20 mouse cellular contexts compared by ENCODE assay signal in genomic region chr19:3924868-3925267, GRCm38 (mm10). TPM values are rescaled to one million over a fixed set of nuclear protein-coding genes. Genes with fewer than 3 reads are reported as not detected.
DNase-seq lines count a peak whose midpoint lies in the region; ATAC-seq and TF ChIP-seq lines count a peak whose summit lies in the region.
"Had no signal": no experiment of that assay in that cellular context is flagged by ENCODE, and none has a peak within 500 bp of the region (broad histone marks: within the 10 kb centered on the region; RNA-seq: fewer than 3 reads in every experiment).

No protein-coding gene starts in this region.

- ATAC-seq in intestine, postnatal 0 days, result peak; percentile 39; the same call in 1 of the 2 replicates
- no peak for ATAC-seq in intestine, embryonic 15.5 days
- no peak for ATAC-seq in midbrain, embryonic 16.5 days
- ATAC-seq: CD4-positive, CD25-positive, alpha-beta regulatory T cell, adult 4 months; forebrain, embryonic 15.5 days had no signal

- 70% methylated on average over 7 of the region's 7 CpGs for WGBS in intestine, postnatal 0 days
- WGBS in intestine, embryonic 15.5 days, result 92% methylated on average over 7 of the region's 7 CpGs
- WGBS in bone marrow, adult 2 months, result 67% methylated on average over 7 of the region's 7 CpGs
- WGBS in midbrain, embryonic 16.5 days, result 94% methylated on average over 7 of the region's 7 CpGs

- H3K4me2 ChIP-seq in intestine, postnatal 0 days (replicated peaks; ENCODE audit: low read depth), result no peak overlapping the region
- H3K4me2 ChIP-seq in intestine, embryonic 15.5 days (replicated peaks), result no peak overlapping the region
- H3K4me2 ChIP-seq in midbrain, embryonic 16.5 days (ENCODE audit: low read length), result no peak overlapping the region
- H3K4me2 ChIP-seq: embryonic facial prominence, embryonic 12.5 days; forebrain, embryonic 12.5 days; forebrain, embryonic 15.5 days; heart, embryonic 11.5 days; hindbrain, embryonic 12.5 days; hindbrain, embryonic 15.5 days had no signal

- H3K9ac ChIP-seq in intestine, postnatal 0 days (ENCODE audit: low read depth, low read length), result no peak overlapping the region
- H3K9ac ChIP-seq in intestine, embryonic 15.5 days, result no peak overlapping the region
- no peak overlapping the region for H3K9ac ChIP-seq in midbrain, embryonic 16.5 days (ENCODE audit: low read depth, low read length)
- H3K9ac ChIP-seq: embryonic facial prominence, embryonic 12.5 days; forebrain, embryonic 12.5 days; forebrain, embryonic 15.5 days; hindbrain, embryonic 12.5 days; hindbrain, embryonic 15.5 days had no signal

- no peak overlapping the region for H3K27ac ChIP-seq in intestine, postnatal 0 days (ENCODE audit: low read depth, low read length)
- H3K27ac ChIP-seq in intestine, embryonic 15.5 days, result no peak overlapping the region
- peak overlapping the region; percentile 78 for H3K27ac ChIP-seq in bone marrow, adult 2 months (ENCODE audit: control insufficient read depth, insufficient read depth, low read depth, low read length, poor library complexity)
- peak overlapping the region; percentile 89 for H3K27ac ChIP-seq in bone marrow macrophage, adult 2 months (ENCODE audit: insufficient read depth, low read depth, low read length)
- H3K27ac ChIP-seq in midbrain, embryonic 16.5 days (ENCODE audit: low read length), result no peak overlapping the region
- H3K27ac ChIP-seq: embryonic facial prominence, embryonic 12.5 days; forebrain, embryonic 12.5 days; forebrain, embryonic 15.5 days; hindbrain, embryonic 12.5 days; hindbrain, embryonic 15.5 days had no signal

- no peak for TF ChIP-seq CTCF in intestine, postnatal 0 days (IDR thresholded peaks at IDR 0.05; ENCODE audit: low read depth)
- no peak for TF ChIP-seq CTCF in bone marrow, adult 2 months (IDR thresholded peaks at IDR 0.05; ENCODE audit: control insufficient read depth, insufficient read depth, low read length)
- no peak for TF ChIP-seq CTCF in bone marrow macrophage, adult 2 months (IDR thresholded peaks at IDR 0.05; ENCODE audit: low read depth, low read length)

- no peaks in the 10 kb centered on the region for H3K36me3 ChIP-seq in intestine, postnatal 0 days (ENCODE audit: control insufficient read depth, insufficient read depth)
- no peaks in the 10 kb centered on the region for H3K36me3 ChIP-seq in intestine, embryonic 15.5 days
- no peaks in the 10 kb centered on the region for H3K36me3 ChIP-seq in midbrain, embryonic 16.5 days (ENCODE audit: control insufficient read depth, insufficient read depth, low read length)
- H3K36me3 ChIP-seq: embryonic facial prominence, embryonic 12.5 days; forebrain, embryonic 12.5 days; forebrain, embryonic 15.5 days; hindbrain, embryonic 12.5 days; hindbrain, embryonic 15.5 days had no signal

- peaks cover 13% of the 10 kb centered on the region; the same call in 1 of the 2 replicates for H3K4me1 ChIP-seq in intestine, postnatal 0 days (replicated peaks; ENCODE audit: control insufficient read depth, insufficient read depth, low read length)
- peaks cover 17% of the 10 kb centered on the region for H3K4me1 ChIP-seq in intestine, embryonic 15.5 days (replicated peaks)
- H3K4me1 ChIP-seq in bone marrow, adult 2 months (ENCODE audit: control insufficient read depth, insufficient read depth, low read length), result peaks cover 16% of the 10 kb centered on the region
- peaks cover 63% of the 10 kb centered on the region for H3K4me1 ChIP-seq in bone marrow macrophage, adult 2 months (ENCODE audit: control insufficient read depth, insufficient read depth, low read length)
- peaks cover 2% of the 10 kb centered on the region; the same call in 1 of the 2 replicates for H3K4me1 ChIP-seq in midbrain, embryonic 16.5 days (ENCODE audit: control insufficient read depth, insufficient read depth, low read length)

- H3K9me3 ChIP-seq in intestine, postnatal 0 days (ENCODE audit: control insufficient read depth), result no peaks in the 10 kb centered on the region
- no peaks in the 10 kb centered on the region for H3K9me3 ChIP-seq in intestine, embryonic 15.5 days
- H3K9me3 ChIP-seq in midbrain, embryonic 16.5 days (replicated peaks; ENCODE audit: control insufficient read depth, low read length, poor library complexity, severe bottlenecking), result no peaks in the 10 kb centered on the region
- H3K9me3 ChIP-seq: embryonic facial prominence, embryonic 12.5 days; forebrain, embryonic 12.5 days; forebrain, embryonic 15.5 days; hindbrain, embryonic 12.5 days; hindbrain, embryonic 15.5 days had no signal

- no peak for TF ChIP-seq POLR2A in bone marrow, adult 2 months (IDR thresholded peaks at IDR 0.05; ENCODE audit: borderline replicate concordance, control insufficient read depth, low read depth, low read length)
- no peak for TF ChIP-seq POLR2A in bone marrow macrophage, adult 2 months (IDR thresholded peaks at IDR 0.05; ENCODE audit: borderline replicate concordance, low read depth, low read length)

- H3K4me3 ChIP-seq in intestine, postnatal 0 days (ENCODE audit: low read depth, low read length), result no peak overlapping the region
- no peak overlapping the region for H3K4me3 ChIP-seq in intestine, embryonic 15.5 days (replicated peaks)
- H3K4me3 ChIP-seq in bone marrow, adult 2 months (replicated peaks; ENCODE audit: control insufficient read depth, low read depth, low read length), result no peak overlapping the region
- H3K4me3 ChIP-seq in bone marrow macrophage, adult 2 months (ENCODE audit: insufficient read depth, low read length), result no peak overlapping the region
- H3K4me3 ChIP-seq in midbrain, embryonic 16.5 days (ENCODE audit: low read depth, low read length), result no peak overlapping the region
- H3K4me3 ChIP-seq: embryonic facial prominence, embryonic 12.5 days; erythroblast, embryonic 14.5 days; forebrain, embryonic 12.5 days; forebrain, embryonic 15.5 days; hindbrain, embryonic 12.5 days; hindbrain, embryonic 15.5 days had no signal

- no peak for DNase-seq in yolk sac, embryonic 10.5 days (ENCODE audit: low spot score)
- DNase-seq: cerebellum, adult 18-20 months; cerebellum, adult 9-10 months; cerebellum, postnatal 14 days; gastrocnemius, postnatal 14 days had no signal

- H3K27me3 ChIP-seq in intestine, postnatal 0 days (replicated peaks; ENCODE audit: control insufficient read depth, insufficient read depth, low read length), result no peaks in the 10 kb centered on the region
- H3K27me3 ChIP-seq in intestine, embryonic 15.5 days (replicated peaks), result no peaks in the 10 kb centered on the region
- H3K27me3 ChIP-seq in midbrain, embryonic 16.5 days (ENCODE audit: control insufficient read depth, insufficient read depth, low read depth, low read length), result no peaks in the 10 kb centered on the region
- H3K27me3 ChIP-seq: embryonic facial prominence, embryonic 12.5 days; forebrain, embryonic 12.5 days; forebrain, embryonic 15.5 days; hindbrain, embryonic 12.5 days; hindbrain, embryonic 15.5 days had no signal

RNA-seq across cellular contexts. Expression of gene Aldh3b1, which starts 4.7 kb away (rescaled TPM):
- 16.1 and 17.4 TPM in 2 replicates for polyA plus RNA-seq in intestine, postnatal 0 days (2015; fragmentation: Nextera tagmentation; extraction: Ambion mirVana)
- polyA plus RNA-seq in intestine, embryonic 15.5 days (2015; fragmentation: Nextera tagmentation; extraction: Ambion mirVana), result 2.3 and 2.4 TPM in 2 replicates
- polyA plus RNA-seq in bone marrow, adult 2 months (2011; ENCODE audit: insufficient read depth, insufficient read length, low replicate concordance, missing spikeins), result 12.7 and 47.1 TPM in 2 replicates
- 83.9 and 85.6 TPM in 2 replicates for polyA plus RNA-seq in bone marrow macrophage, adult 2 months (2012; ENCODE audit: insufficient read depth, insufficient read length, missing spikeins)
- polyA plus RNA-seq in midbrain, embryonic 16.5 days (2015; fragmentation: Nextera tagmentation; extraction: Ambion mirVana), result 1.8 and 2.0 TPM in 2 replicates
- polyA plus RNA-seq: erythroblast, embryonic 14.5 days had no signal

RNA-seq across cellular contexts. Expression of gene Unc93b1, which starts 10.1 kb away (rescaled TPM):
- 28.3 and 29.2 TPM in 2 replicates for polyA plus RNA-seq in intestine, postnatal 0 days (2015; fragmentation: Nextera tagmentation; extraction: Ambion mirVana)
- polyA plus RNA-seq in intestine, embryonic 15.5 days (2015; fragmentation: Nextera tagmentation; extraction: Ambion mirVana), result 20.2 and 21.8 TPM in 2 replicates
- polyA plus RNA-seq in bone marrow, adult 2 months (2011; ENCODE audit: insufficient read depth, insufficient read length, low replicate concordance, missing spikeins), result 80.1 and 177 TPM in 2 replicates
- 1,272 and 1,428 TPM in 2 replicates for polyA plus RNA-seq in bone marrow macrophage, adult 2 months (2012; ENCODE audit: insufficient read depth, insufficient read length, missing spikeins)
- polyA plus RNA-seq in midbrain, embryonic 16.5 days (2015; fragmentation: Nextera tagmentation; extraction: Ambion mirVana), result 9.7 and 9.9 TPM in 2 replicates

RNA-seq across cellular contexts. Expression of gene Ndufs8, which starts 12.3 kb away (rescaled TPM):
- 303 and 317 TPM in 2 replicates for polyA plus RNA-seq in intestine, postnatal 0 days (2015; fragmentation: Nextera tagmentation; extraction: Ambion mirVana)
- polyA plus RNA-seq in intestine, embryonic 15.5 days (2015; fragmentation: Nextera tagmentation; extraction: Ambion mirVana), result 342 and 413 TPM in 2 replicates
- 41.6 and 58.3 TPM in 2 replicates for polyA plus RNA-seq in bone marrow, adult 2 months (2011; ENCODE audit: insufficient read depth, insufficient read length, low replicate concordance, missing spikeins)
- polyA plus RNA-seq in bone marrow macrophage, adult 2 months (2012; ENCODE audit: insufficient read depth, insufficient read length, missing spikeins), result 80.5 and 85.1 TPM in 2 replicates
- 229 and 245 TPM in 2 replicates for polyA plus RNA-seq in midbrain, embryonic 16.5 days (2015; fragmentation: Nextera tagmentation; extraction: Ambion mirVana)

RNA-seq across cellular contexts. Expression of gene Tcirg1, which starts 17.9 kb away (rescaled TPM):
- polyA plus RNA-seq in intestine, postnatal 0 days (2015; fragmentation: Nextera tagmentation; extraction: Ambion mirVana), result 76.2 and 83.0 TPM in 2 replicates
- 50.9 and 56.3 TPM in 2 replicates for polyA plus RNA-seq in intestine, embryonic 15.5 days (2015; fragmentation: Nextera tagmentation; extraction: Ambion mirVana)
- 116 and 292 TPM in 2 replicates for polyA plus RNA-seq in bone marrow, adult 2 months (2011; ENCODE audit: insufficient read depth, insufficient read length, low replicate concordance, missing spikeins)
- 488 and 518 TPM in 2 replicates for polyA plus RNA-seq in bone marrow macrophage, adult 2 months (2012; ENCODE audit: insufficient read depth, insufficient read length, missing spikeins)
- 12.5 and 12.6 TPM in 2 replicates for polyA plus RNA-seq in midbrain, embryonic 16.5 days (2015; fragmentation: Nextera tagmentation; extraction: Ambion mirVana)

RNA-seq across cellular contexts. Expression of gene Aldh3b3, which starts 33.6 kb away (rescaled TPM):
- not detected in 2 replicates for polyA plus RNA-seq in intestine, postnatal 0 days (2015; fragmentation: Nextera tagmentation; extraction: Ambion mirVana)
- polyA plus RNA-seq in intestine, embryonic 15.5 days (2015; fragmentation: Nextera tagmentation; extraction: Ambion mirVana), result not detected in 2 replicates
- polyA plus RNA-seq in bone marrow, adult 2 months (2011; ENCODE audit: insufficient read depth, insufficient read length, low replicate concordance, missing spikeins), result 1.6 and 4.4 TPM in 2 replicates
- polyA plus RNA-seq in bone marrow macrophage, adult 2 months (2012; ENCODE audit: insufficient read depth, insufficient read length, missing spikeins), result not detected in 2 replicates
- not detected in 2 replicates for polyA plus RNA-seq in midbrain, embryonic 16.5 days (2015; fragmentation: Nextera tagmentation; extraction: Ambion mirVana)
- polyA plus RNA-seq: C2C12; CD4-positive, CD25-positive, alpha-beta regulatory T cell, adult 4 months; embryonic facial prominence, embryonic 12.5 days; erythroblast, embryonic 14.5 days; forebrain, embryonic 12.5 days; forebrain, embryonic 15.5 days; heart, embryonic 11.5 days; heart, embryonic 14.5 days; hindbrain, embryonic 12.5 days; hindbrain, embryonic 15.5 days had no signal

Comparison
In these comparisons a context has a peak if more than half of its experiments do, and no peak if none do; other contexts are left out.
1. H3K27ac ChIP-seq: peak in bone marrow, adult 2 months (single experiment) and bone marrow macrophage, adult 2 months (single experiment); none in intestine, postnatal 0 days (single experiment), intestine, embryonic 15.5 days (single experiment) and midbrain, embryonic 16.5 days (single experiment).